Mouse (Mus musculus) ovary, postnatal 14 days (tissue): ENCODE results near the gene Tex30.
"Not testable (repeated sequence)": the region's sequence is repeated elsewhere in the genome, so short reads cannot be mapped to it uniquely, and the experiment has no call there.

Source experiments
- DNase-seq: peaks from one replicate; pipeline ENCODE4 v3.0.0; 2022; ENCODE audit warnings: low spot score

Tex30 gene

GRCm38 (mm10) chr1:44102259-44102717, at the start of gene Tex30:
Tex30 (minus strand) TSS chr1:44102441.
- DNase-seq: peak; percentile 90

GRCm38 (mm10) chr1:44148706-44149105, 46.5 kb upstream of the Tex30 start:
- no peak for DNase-seq

GRCm38 (mm10) chr1:44147563-44148381, 45.5 kb upstream of the Tex30 start, which contains the start of gene Ercc5:
Ercc5 (plus strand) TSS chr1:44147744.
- peak; percentile 52 for DNase-seq

GRCm38 (mm10) chr1:44142747-44143146, 40.5 kb upstream of the Tex30 start:
- no peak for DNase-seq

GRCm38 (mm10) chr1:44140232-44140631, 38.0 kb upstream of the Tex30 start:
- no peak for DNase-seq

- DNase-seq: no peak
These were observed 27.8 kb upstream of the Tex30 start for GRCm38 (mm10) chr1:44129929-44130581.

- DNase-seq: no peak
These were observed 23.3 kb upstream of the Tex30 start for GRCm38 (mm10) chr1:44125590-44125989.

- DNase-seq: no peak
These were observed 20.0 kb upstream of the Tex30 start for GRCm38 (mm10) chr1:44122256-44122655.

- DNase-seq: no peak
These were observed 17.8 kb upstream of the Tex30 start for GRCm38 (mm10) chr1:44120074-44120406.

GRCm38 (mm10) chr1:44119201-44120073, 17.2 kb upstream of the Tex30 start:
- peak; percentile 70 for DNase-seq

GRCm38 (mm10) chr1:44118239-44119054, 16.2 kb upstream of the Tex30 start, which contains the start of the genes Kdelc1 and Bivm:
Kdelc1 (minus strand) TSS chr1:44118808.
Bivm (plus strand) TSS chr1:44118957.
- DNase-seq: peak; percentile 71

- DNase-seq: no peak
These were observed 15.3 kb upstream of the Tex30 start for GRCm38 (mm10) chr1:44117571-44117970.

- no peak for DNase-seq
These were observed 698 bp upstream of the Tex30 start for GRCm38 (mm10) chr1:44102939-44103338.

GRCm38 (mm10) chr1:44101448-44102225, 604 bp downstream of the Tex30 start:
- peak; percentile 10 for DNase-seq

- peak; percentile 41 for DNase-seq
These were observed 37.6 kb downstream of the Tex30 start for GRCm38 (mm10) chr1:44064625-44065024.

GRCm38 (mm10) chr1:44063439-44063838, 38.8 kb downstream of the Tex30 start:
- DNase-seq: no peak

GRCm38 (mm10) chr1:44061836-44062235, 40.4 kb downstream of the Tex30 start, which contains the start of gene Gm8251:
Gm8251 (minus strand) TSS chr1:44061936.
- DNase-seq: no peak

GRCm38 (mm10) chr1:44057805-44058204, 44.4 kb downstream of the Tex30 start:
- no peak for DNase-seq

GRCm38 (mm10) chr1:44046556-44046955, 55.7 kb downstream of the Tex30 start:
- peak; percentile 16 for DNase-seq

GRCm38 (mm10) chr1:44045689-44046088, 56.6 kb downstream of the Tex30 start:
- DNase-seq: not testable (repeated sequence)
